Mouse (Mus musculus): ENCODE measurements around the gene Bpifb3. TPM values are rescaled to one million over a fixed set of nuclear protein-coding genes. Genes with fewer than 3 reads are reported as not detected.

Gene Bpifb3
- polyA plus RNA-seq (2014; fragmentation: Nextera tagmentation; extraction: Ambion mirVana): not detected in 2 replicates

GRCm38 (mm10) chr2:153917930-153918329 lies at the start of gene Bpifb3:
Bpifb3 (plus strand) TSS chr2:153918230.
- Histone ChIP-seq H3K4me3 (ENCODE audit: low read length) (no peak within 1 kb of the TSS), H3K27me3 (ENCODE audit: control insufficient read depth, insufficient read depth, low read length) (no peaks in the 10 kb centered on the region), H3K9ac (ENCODE audit: low read depth, low read length) (no peak within 1 kb of the TSS), H3K9me3 (ENCODE audit: control insufficient read depth, low read length) (no peaks in the 10 kb centered on the region), H3K4me2 (replicated peaks; ENCODE audit: low read depth, low read length) (no peak within 1 kb of the TSS), H3K4me1 (ENCODE audit: control insufficient read depth, insufficient read depth, low read length) (no peaks in the 10 kb centered on the region), H3K36me3 (ENCODE audit: control insufficient read depth, insufficient read depth, low read length) (no peaks in the 10 kb centered on the region), H3K27ac (ENCODE audit: low read depth, low read length) (no peak within 1 kb of the TSS)
- ATAC-seq (ENCODE audit: low FRiP score, low TSS enrichment): no peak
- WGBS: 75% methylated on average over 8 of the region's 8 CpGs

DNA sequence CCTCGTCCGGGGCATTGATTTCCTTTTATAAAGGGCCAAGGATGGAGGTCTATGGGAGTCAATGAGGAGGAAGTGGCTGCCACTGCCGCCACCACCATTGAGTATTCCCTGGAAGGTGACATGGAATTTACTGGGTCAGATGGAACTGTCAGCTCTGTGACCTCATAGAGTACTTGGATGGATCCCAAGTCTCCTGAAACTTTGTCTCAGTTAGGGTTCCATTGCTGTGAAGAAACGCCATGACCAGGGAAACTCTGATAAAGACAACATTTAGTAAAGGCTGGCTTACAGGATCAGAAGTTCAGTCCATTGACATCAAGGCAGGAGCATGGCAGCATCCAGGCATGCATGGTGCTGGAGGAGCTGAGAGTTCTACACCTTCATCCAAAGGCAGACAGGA lies 47.0 kb upstream of the Bpifb3 start, which contains the start of gene Sun5:
Gene Sun5 (minus strand): TSS at position 101 of the 400 bp plus-strand sequence.
- Histone ChIP-seq H3K9ac (ENCODE audit: low read depth, low read length) (no peak within 1 kb of the TSS), H3K27me3 (ENCODE audit: control insufficient read depth, insufficient read depth, low read length) (no peaks in the 10 kb centered on the region), H3K27ac (ENCODE audit: low read depth, low read length) (no peak within 1 kb of the TSS), H3K4me1 (ENCODE audit: control insufficient read depth, insufficient read depth, low read length) (no peaks in the 10 kb centered on the region), H3K4me2 (replicated peaks; ENCODE audit: low read depth, low read length) (no peak within 1 kb of the TSS), H3K36me3 (ENCODE audit: control insufficient read depth, insufficient read depth, low read length) (no peaks in the 10 kb centered on the region), H3K4me3 (ENCODE audit: low read length) (no peak within 1 kb of the TSS), H3K9me3 (ENCODE audit: control insufficient read depth, low read length) (no peaks in the 10 kb centered on the region)
- WGBS: 88% methylated on average over 4 of the region's 4 CpGs
- ATAC-seq (ENCODE audit: low FRiP score, low TSS enrichment): no peak

DNA sequence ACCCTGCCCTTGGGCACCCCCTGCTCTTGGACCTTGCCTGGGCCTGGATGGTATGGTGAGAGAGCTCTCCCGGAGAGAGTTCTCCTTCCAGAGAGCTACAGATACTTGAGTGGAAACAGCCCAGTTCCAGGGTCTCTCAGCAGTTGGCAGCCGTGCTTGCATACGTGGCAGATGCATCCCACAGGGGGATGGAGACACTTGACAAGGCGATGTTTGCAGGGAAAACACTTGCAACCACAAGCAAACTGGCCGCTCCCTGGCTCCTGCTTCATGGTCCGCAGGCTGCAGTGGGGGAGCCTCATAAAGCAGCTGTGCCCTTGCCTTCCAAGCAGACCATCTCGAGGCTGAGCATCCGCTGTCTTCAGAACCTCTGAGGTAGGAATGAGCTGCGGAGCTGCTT lies 43.3 kb upstream of the Bpifb3 start, which contains the start of gene Bpifb2:
Gene Bpifb2 (plus strand): TSS at position 301 of the 400 bp plus-strand sequence.
- H3K27me3 ChIP-seq (ENCODE audit: control insufficient read depth, insufficient read depth, low read length): no peaks in the 10 kb centered on the region
- no peak within 1 kb of the TSS for H3K4me2 ChIP-seq (replicated peaks; ENCODE audit: low read depth, low read length)
- H3K27ac ChIP-seq (ENCODE audit: low read depth, low read length): no peak within 1 kb of the TSS
- H3K4me3 ChIP-seq (ENCODE audit: low read length): no peak within 1 kb of the TSS
- H3K9ac ChIP-seq (ENCODE audit: low read depth, low read length): no peak within 1 kb of the TSS
- no peaks in the 10 kb centered on the region for H3K36me3 ChIP-seq (ENCODE audit: control insufficient read depth, insufficient read depth, low read length)
- 71% methylated on average over 9 of the region's 9 CpGs for WGBS
- ATAC-seq (ENCODE audit: low FRiP score, low TSS enrichment): no peak
- no peaks in the 10 kb centered on the region for H3K9me3 ChIP-seq (ENCODE audit: control insufficient read depth, low read length)
- H3K4me1 ChIP-seq (ENCODE audit: control insufficient read depth, insufficient read depth, low read length): no peaks in the 10 kb centered on the region

- no peaks in the 10 kb centered on the region for H3K4me1 ChIP-seq (ENCODE audit: control insufficient read depth, insufficient read depth, low read length)
- H3K4me2 ChIP-seq (replicated peaks; ENCODE audit: low read depth, low read length): no peak overlapping the region
- no peaks in the 10 kb centered on the region for H3K9me3 ChIP-seq (ENCODE audit: control insufficient read depth, low read length)
- H3K9ac ChIP-seq (ENCODE audit: low read depth, low read length): no peak overlapping the region
- no peak overlapping the region for H3K27ac ChIP-seq (ENCODE audit: low read depth, low read length)
- no peaks in the 10 kb centered on the region for H3K36me3 ChIP-seq (ENCODE audit: control insufficient read depth, insufficient read depth, low read length)
- H3K27me3 ChIP-seq (ENCODE audit: control insufficient read depth, insufficient read depth, low read length): no peaks in the 10 kb centered on the region
- H3K4me3 ChIP-seq (ENCODE audit: low read length): no peak overlapping the region
- 83% methylated on average over 5 of the region's 5 CpGs for WGBS
- ATAC-seq (ENCODE audit: low FRiP score, low TSS enrichment): no peak
Observed at GRCm38 (mm10) chr2:153899111-153899510, 18.9 kb upstream of the Bpifb3 start.

DNA sequence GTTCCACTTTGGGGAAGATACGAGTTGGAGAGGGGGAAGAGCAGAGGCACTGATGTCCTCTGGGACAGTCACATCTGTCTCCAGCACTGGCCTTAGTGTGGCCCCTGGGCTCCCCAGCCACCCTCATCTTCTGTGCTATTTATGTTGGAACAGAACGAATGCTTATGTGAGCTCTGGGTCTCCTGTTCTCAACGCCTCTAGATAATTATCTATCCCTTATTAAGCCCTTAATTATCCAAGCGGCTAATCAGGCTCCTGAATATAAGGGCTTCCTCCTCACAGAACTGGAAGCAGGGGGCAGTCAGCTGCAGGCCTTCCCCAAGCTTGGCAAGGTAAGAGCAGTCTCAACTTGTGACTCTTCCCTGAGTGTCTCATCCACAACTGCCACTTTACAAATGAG lies 17.9 kb upstream of the Bpifb3 start, which contains the start of gene Bpifb6:
Gene Bpifb6 (plus strand): TSS at position 301 of the 400 bp plus-strand sequence.
- Histone ChIP-seq H3K9ac (ENCODE audit: low read depth, low read length) (no peak within 1 kb of the TSS), H3K27me3 (ENCODE audit: control insufficient read depth, insufficient read depth, low read length) (no peaks in the 10 kb centered on the region), H3K4me3 (ENCODE audit: low read length) (no peak within 1 kb of the TSS), H3K27ac (ENCODE audit: low read depth, low read length) (no peak within 1 kb of the TSS), H3K9me3 (ENCODE audit: control insufficient read depth, low read length) (no peaks in the 10 kb centered on the region), H3K4me2 (replicated peaks; ENCODE audit: low read depth, low read length) (no peak within 1 kb of the TSS), H3K36me3 (ENCODE audit: control insufficient read depth, insufficient read depth, low read length) (no peaks in the 10 kb centered on the region), H3K4me1 (ENCODE audit: control insufficient read depth, insufficient read depth, low read length) (no peaks in the 10 kb centered on the region)
- WGBS: 76% methylated on average over 4 of the region's 4 CpGs
- no peak for ATAC-seq (ENCODE audit: low FRiP score, low TSS enrichment)

DNA sequence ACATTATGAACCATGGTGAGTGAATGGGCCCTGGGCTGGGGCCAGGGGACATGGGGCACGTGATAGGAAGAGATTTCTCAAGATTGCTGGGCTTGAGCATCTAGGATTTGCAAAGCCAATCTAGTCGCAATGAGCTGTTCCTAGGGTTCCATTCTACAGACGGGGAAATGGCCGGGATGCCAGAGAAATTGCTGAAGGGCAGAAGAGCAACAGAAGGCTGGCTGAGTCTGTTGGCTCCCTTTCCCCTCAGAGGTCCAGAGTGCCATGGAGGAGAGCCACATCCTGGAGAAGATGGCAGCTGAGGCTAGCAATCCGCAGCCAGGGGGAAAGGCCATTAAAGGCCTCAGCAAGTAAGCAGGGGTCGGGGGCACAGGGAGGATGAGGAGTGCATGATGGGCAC lies 15.3 kb upstream of the Bpifb3 start:
- no peaks in the 10 kb centered on the region for H3K27me3 ChIP-seq (ENCODE audit: control insufficient read depth, insufficient read depth, low read length)
- no peaks in the 10 kb centered on the region for H3K9me3 ChIP-seq (ENCODE audit: control insufficient read depth, low read length)
- H3K36me3 ChIP-seq (ENCODE audit: control insufficient read depth, insufficient read depth, low read length): no peaks in the 10 kb centered on the region
- no peak overlapping the region for H3K9ac ChIP-seq (ENCODE audit: low read depth, low read length)
- no peak overlapping the region for H3K4me2 ChIP-seq (replicated peaks; ENCODE audit: low read depth, low read length)
- 79% methylated on average over 6 of the region's 6 CpGs for WGBS
- no peak overlapping the region for H3K27ac ChIP-seq (ENCODE audit: low read depth, low read length)
- H3K4me1 ChIP-seq (ENCODE audit: control insufficient read depth, insufficient read depth, low read length): no peaks in the 10 kb centered on the region
- ATAC-seq (ENCODE audit: low FRiP score, low TSS enrichment): no peak
- H3K4me3 ChIP-seq (ENCODE audit: low read length): no peak overlapping the region

DNA sequence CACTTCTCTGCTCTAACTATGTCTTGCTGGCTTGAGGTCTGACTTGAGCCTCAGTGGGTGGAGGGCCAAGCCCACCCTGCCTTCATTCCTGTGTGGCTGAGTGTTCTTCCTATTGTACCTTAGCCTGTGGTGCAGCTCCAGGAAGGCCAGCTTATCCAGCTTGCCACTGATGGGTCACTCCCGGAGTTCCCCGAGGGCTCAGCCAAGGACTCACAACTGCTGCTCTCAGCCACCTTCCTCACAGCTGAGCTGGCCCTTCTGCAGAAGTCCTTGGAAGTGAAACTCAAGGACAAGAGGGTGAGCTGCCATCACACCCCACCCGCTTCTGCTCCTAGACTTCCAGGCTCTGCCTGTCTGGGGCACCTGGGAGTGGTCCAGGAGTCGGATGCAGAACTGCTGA lies 11.4 kb upstream of the Bpifb3 start:
- Histone ChIP-seq H3K9ac (ENCODE audit: low read depth, low read length) (no peak overlapping the region), H3K4me3 (ENCODE audit: low read length) (no peak overlapping the region), H3K36me3 (ENCODE audit: control insufficient read depth, insufficient read depth, low read length) (no peaks in the 10 kb centered on the region), H3K4me2 (replicated peaks; ENCODE audit: low read depth, low read length) (no peak overlapping the region), H3K27ac (ENCODE audit: low read depth, low read length) (no peak overlapping the region), H3K27me3 (ENCODE audit: control insufficient read depth, insufficient read depth, low read length) (no peaks in the 10 kb centered on the region), H3K4me1 (ENCODE audit: control insufficient read depth, insufficient read depth, low read length) (no peaks in the 10 kb centered on the region), H3K9me3 (ENCODE audit: control insufficient read depth, low read length) (no peaks in the 10 kb centered on the region)
- ATAC-seq (ENCODE audit: low FRiP score, low TSS enrichment): no peak
- 88% methylated on average over 4 of the region's 4 CpGs for WGBS

DNA sequence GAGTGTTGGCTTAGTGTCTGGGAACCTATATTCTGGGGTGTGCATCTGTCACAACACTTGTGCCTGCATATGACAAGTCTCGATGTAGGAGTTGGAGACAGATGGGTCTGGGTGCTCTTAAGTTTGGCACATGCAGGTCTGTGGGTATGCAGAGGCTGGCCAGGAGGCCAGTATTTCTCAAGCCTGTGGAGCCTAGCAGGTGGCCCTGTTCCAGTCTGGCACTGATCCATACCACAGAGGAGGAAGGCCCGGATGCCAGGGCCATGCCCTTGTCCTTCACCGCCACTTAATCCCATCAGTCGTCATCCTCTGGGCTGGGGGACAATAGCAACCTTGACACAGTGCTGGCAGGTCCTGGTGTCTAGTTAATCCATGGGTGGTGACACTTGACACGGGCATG lies 3.9 kb upstream of the Bpifb3 start:
- no peak overlapping the region for H3K4me3 ChIP-seq (ENCODE audit: low read length)
- no peaks in the 10 kb centered on the region for H3K27me3 ChIP-seq (ENCODE audit: control insufficient read depth, insufficient read depth, low read length)
- no peak overlapping the region for H3K4me2 ChIP-seq (replicated peaks; ENCODE audit: low read depth, low read length)
- H3K4me1 ChIP-seq (ENCODE audit: control insufficient read depth, insufficient read depth, low read length): no peaks in the 10 kb centered on the region
- H3K36me3 ChIP-seq (ENCODE audit: control insufficient read depth, insufficient read depth, low read length): no peaks in the 10 kb centered on the region
- no peak overlapping the region for H3K9ac ChIP-seq (ENCODE audit: low read depth, low read length)
- H3K9me3 ChIP-seq (ENCODE audit: control insufficient read depth, low read length): no peaks in the 10 kb centered on the region
- no peak for ATAC-seq (ENCODE audit: low FRiP score, low TSS enrichment)
- H3K27ac ChIP-seq (ENCODE audit: low read depth, low read length): no peak overlapping the region
- WGBS: 69% methylated on average over 5 of the region's 5 CpGs

DNA sequence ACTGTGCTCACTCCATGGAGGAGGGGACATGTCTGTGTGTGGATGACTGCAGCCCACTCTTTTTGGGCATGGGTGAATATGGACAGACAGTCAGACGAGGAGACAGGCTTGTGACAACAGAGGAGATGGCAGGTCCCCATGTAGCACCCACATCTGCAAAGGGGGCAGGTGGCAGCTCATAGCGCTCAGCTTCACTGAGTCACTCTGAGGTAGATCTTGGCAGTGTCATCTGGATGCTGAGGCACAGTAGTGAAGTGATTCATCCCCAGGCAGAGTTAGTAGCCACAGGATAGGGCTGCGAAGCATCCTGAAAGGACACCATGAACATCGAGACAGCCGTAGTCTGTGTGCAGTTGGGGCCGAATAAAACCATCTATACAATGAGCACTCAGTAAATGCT lies 3.2 kb downstream of the Bpifb3 start:
- Histone ChIP-seq H3K4me3 (ENCODE audit: low read length) (no peak overlapping the region), H3K9ac (ENCODE audit: low read depth, low read length) (no peak overlapping the region), H3K27ac (ENCODE audit: low read depth, low read length) (no peak overlapping the region), H3K27me3 (ENCODE audit: control insufficient read depth, insufficient read depth, low read length) (no peaks in the 10 kb centered on the region), H3K4me2 (replicated peaks; ENCODE audit: low read depth, low read length) (no peak overlapping the region), H3K36me3 (ENCODE audit: control insufficient read depth, insufficient read depth, low read length) (no peaks in the 10 kb centered on the region), H3K4me1 (ENCODE audit: control insufficient read depth, insufficient read depth, low read length) (no peaks in the 10 kb centered on the region), H3K9me3 (ENCODE audit: control insufficient read depth, low read length) (no peaks in the 10 kb centered on the region)
- WGBS: 88% methylated on average over 6 of the region's 6 CpGs
- no peak for ATAC-seq (ENCODE audit: low FRiP score, low TSS enrichment)
